Mouse (Mus musculus) forebrain, embryonic 16.5 days (tissue): ENCODE measurements around the gene Psg26. TPM values are rescaled to one million over a fixed set of nuclear protein-coding genes. Genes with fewer than 3 reads are reported as not detected.

Experiments
- polyA plus RNA-seq: library from polyadenylated mRNA; unstranded; fragments of >200 nt; fragmentation: Nextera tagmentation; extraction: Ambion mirVana; gene quantifications from 2 replicates; pipeline ENCODE4 v1.2.1, GENCODE M21; 2015

Gene Psg26
- polyA plus RNA-seq, 1 experiment from 2014 or later = not detected

Other genes starting within 250 kb of the Psg26 start
- gene Mill1, start 238.8 kb downstream of the Psg26 start, polyA plus RNA-seq = not detected in 2 replicates
- not detected in 2 replicates for gene Psg18, start 129.2 kb downstream of the Psg26 start, polyA plus RNA-seq
- gene Psg28, start 52.1 kb downstream of the Psg26 start, polyA plus RNA-seq = not detected in 2 replicates
- gene Psg25, start 48.1 kb upstream of the Psg26 start, polyA plus RNA-seq = not detected in 2 replicates
- gene Psg27, start 83.1 kb upstream of the Psg26 start, polyA plus RNA-seq = not detected in 2 replicates
- gene Psg23, start 132.3 kb upstream of the Psg26 start, polyA plus RNA-seq = not detected in 2 replicates
- not detected in 2 replicates for gene Psg21, start 172.5 kb upstream of the Psg26 start, polyA plus RNA-seq
- gene Psg20, start 202.0 kb upstream of the Psg26 start, polyA plus RNA-seq = not detected in 2 replicates
- not detected in 2 replicates for gene Psg22, start 233.9 kb upstream of the Psg26 start, polyA plus RNA-seq